Mouse (Mus musculus) MEL-GATA-1-ER (cell line): ENCODE data around the gene Gpd2.

ENCODE experiments used
- DNase-seq: peaks from one replicate; pipeline ENCODE4 v3.0.0-alpha.2; 2012; ENCODE audit warnings: low read depth; ENCODE audit errors: extremely low read depth

Gpd2 gene

DNA sequence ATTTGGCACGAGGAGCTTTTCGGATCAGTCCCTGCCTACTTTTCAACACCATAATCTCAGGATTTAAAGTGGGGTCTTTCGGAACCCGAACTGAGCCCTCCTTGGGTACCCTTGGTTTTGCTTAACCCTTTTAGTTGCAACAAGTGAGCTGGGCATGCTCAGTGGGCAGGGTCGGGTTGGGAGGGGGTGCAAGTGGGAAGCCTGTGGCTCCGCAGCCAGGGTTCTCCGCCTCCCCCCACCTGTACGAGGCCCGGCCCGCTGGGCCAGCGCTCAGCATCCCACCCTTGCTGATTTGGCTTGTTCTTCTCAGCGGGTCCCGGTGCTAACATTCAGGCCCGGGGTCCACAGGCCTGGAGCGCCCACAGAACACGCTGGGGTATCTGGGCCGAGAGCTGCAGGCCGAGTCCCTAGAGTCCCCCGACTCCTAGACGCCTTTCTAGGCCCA is at the start of gene Gpd2:
Gene Gpd2 (plus strand): TSS at position 161 of the 445 bp plus-strand sequence.
- no peak for DNase-seq

GRCm38 (mm10) chr2:57188237-57188636 is 49.2 kb upstream of the Gpd2 start:
- DNase-seq: no peak

- DNase-seq: no peak
Measured at GRCm38 (mm10) chr2:57190884-57191283, 46.6 kb upstream of the Gpd2 start.

DNA sequence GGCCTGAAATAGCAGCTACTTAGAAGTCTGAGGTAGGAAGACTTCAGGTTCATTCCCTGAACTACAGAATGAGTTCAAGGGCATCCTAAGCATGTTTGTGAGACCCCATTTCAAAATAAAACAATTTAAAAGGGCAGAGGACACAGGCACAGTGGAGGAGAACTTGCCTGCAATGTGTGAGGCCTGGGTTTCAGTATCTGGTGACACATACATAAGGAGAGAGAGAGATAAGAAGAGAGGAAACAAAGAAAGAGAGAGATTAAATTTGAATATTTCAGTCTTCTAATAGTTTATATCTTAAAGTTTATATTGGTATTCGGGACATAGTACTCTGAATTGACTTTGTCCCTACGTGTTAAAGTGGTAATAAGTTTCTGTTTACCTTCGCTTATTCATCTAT is 38.4 kb upstream of the Gpd2 start:
- DNase-seq: no peak

DNA sequence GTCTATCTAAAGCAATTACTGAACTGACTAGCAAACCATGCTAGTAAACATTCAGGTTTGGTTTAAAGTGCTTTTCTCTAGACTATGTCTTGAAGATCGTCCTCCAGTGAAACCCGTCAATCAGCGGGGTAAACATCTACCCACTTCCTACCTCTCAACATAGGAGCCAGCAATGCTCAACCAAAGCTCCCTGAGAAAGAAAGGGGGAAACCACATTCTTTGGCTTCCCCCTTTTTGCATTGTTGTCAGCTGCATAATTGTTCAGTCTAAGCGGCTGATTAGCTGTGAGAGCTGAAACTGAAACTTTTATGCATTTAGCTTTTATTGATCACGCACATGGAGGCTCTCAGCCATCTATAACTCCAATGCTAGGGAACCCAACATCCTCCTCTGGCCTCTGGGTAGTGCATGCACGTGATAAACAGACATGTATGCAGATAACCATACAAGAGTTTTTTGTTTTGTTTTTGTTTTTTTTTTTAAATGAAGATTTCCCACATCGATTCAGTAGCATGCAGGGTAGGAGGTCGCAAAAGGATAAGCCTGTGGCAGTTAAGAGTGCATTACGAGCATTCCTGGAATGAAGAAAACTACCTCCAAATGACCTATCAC is 28.9 kb upstream of the Gpd2 start:
- DNase-seq: no peak

DNA sequence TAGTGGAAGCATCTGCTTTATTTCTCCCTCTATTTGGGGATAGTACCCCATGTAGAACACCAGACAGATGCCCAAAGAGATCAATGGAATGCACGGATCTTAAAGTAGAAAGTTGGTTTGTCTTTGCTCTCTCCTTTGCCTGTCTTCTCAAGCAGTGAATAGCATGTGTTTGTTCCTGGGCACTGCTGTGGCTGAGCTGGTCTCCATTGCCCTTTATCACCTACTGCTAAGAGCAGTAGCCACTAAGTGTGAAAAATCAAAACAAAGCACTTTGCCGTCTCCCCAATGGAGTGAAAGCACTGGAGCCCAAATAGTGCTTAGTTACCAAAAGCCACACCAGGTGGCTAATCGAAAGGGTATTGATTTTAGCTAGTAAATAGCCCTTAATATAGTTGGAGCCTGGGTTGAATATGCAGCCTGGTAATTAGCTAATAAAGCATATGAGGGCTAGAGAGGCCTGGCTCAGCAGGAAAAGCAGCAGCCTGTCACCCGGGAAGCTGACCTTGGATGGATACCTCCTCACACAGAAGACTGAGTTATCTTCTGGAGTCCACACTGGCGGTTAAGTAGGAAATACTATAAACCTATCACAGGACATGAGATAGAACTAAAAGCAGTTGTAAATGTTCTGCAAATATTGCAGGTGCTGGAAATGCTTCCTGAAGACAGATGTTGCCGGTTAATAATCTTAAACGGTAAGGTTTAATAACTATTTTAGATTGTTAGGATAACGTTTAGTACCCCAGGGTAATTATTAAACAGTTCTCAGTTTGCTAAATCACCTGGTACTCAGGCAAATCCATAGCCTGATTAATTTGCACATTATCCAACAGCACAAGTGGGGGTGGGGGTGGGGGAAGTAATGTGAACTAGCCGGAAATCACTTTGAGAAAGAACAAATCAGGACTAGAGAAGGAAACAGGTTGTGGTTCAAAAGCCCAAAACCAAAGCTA is 26.1 kb upstream of the Gpd2 start:
- DNase-seq: no peak

DNA sequence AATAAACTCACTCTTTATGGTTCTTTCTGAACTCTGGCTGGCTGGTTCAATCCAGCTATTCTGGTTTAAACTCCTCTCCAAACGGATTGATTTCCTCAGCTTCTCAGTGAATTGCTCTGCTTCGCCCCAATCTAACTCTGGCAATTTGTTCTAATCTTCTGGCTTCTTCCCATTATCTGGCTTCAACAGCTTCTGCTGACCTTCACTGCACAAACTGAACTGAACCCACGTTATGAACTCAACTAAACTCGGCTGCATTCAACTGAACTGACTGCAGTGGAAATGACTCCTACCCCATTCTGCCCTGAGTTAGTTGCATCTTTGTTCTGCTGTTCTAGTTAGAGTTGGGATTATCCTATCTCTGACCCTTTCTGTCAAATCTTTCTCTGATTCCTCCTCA is 24.1 kb upstream of the Gpd2 start:
- DNase-seq: no peak

- peak; percentile 79 for DNase-seq
Measured at GRCm38 (mm10) chr2:57223288-57224026, 14.0 kb upstream of the Gpd2 start.

- DNase-seq: no peak
Measured at GRCm38 (mm10) chr2:57225236-57225635, 12.2 kb upstream of the Gpd2 start.

DNA sequence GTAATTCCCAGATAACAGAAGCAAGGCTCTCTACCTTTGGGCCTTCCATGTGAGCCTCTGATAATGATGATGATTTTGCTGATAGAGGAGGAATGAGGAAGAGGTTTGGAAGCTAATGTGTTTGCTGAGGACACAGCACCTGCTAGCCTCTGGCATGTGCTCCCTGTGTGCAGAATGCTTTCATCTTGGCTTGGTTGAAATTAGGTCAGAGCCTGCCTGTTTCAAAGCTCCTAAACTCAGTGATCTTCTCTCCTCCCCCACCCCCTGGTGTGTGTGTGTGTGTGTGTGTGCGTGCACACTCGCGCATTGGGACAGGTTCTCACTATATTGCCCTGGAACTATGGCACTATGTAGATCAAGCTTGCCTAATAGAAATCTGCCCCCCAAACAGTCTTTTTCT is 10.0 kb upstream of the Gpd2 start:
- DNase-seq: no peak

DNA sequence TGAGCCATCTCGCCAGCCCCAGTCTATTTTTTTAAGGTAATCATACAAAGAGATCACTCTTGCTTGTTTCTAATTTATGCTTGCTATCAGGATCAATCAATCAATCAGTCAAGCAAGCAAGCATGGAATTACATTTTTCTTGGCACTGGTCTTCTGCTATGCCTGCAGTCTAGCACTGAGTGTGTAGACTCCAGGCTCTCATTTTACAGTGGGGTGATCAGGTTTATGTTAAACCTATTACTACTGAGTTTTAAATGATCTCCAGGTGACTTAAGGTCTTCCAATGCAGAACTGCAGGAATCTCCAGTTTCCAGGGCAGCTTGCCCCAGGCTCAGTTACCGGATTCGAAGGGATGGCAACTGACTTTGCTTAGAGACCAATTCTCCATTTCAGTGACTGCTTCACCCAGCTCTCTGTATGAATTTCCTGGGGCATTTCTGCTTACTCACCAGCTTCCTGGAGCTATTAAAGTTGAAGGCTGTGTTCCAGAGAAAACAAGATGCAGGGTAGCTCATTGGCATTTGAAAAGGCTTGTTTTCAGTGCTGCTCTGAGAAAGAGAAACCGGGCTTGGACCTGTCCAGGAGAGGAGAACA is 7.7 kb upstream of the Gpd2 start:
- no peak for DNase-seq

DNA sequence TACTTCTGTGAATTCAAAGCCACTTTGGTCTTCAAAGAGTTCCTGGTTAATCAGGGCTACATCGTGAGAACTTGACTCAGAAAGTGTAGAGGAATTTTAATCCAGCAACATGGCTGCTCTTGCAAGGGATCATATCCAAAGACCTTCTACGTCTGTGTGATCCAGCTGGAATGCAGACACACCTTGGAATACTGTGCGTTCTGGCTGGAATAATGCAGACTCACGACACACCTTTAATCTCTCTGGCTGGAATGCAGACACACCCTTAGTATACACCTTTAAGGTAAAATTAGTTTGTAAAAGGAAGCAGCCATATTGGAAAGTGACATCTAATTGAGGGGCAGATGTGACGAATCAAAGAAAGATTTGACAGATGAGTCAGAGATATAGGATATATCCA is 6.0 kb upstream of the Gpd2 start:
- no peak for DNase-seq

DNA sequence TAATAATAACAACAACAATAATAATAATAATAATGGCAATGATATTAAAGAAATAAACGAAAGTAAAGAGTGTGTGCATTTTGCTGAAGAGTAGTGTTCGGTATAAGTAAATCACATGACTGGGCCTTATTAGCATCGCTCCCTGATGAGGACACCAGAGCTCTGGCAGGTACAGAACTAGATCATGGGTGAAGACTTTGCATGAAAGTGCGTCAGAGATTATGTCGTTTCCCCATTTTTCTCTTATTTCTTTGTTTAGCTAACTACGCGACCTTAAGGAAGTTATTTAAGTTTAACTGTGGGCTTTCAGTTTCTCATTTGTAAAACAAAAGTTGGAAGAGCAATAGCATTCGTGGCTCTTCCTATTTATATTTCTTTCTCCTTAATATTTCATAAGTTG is 5.1 kb upstream of the Gpd2 start:
- no peak for DNase-seq

DNA sequence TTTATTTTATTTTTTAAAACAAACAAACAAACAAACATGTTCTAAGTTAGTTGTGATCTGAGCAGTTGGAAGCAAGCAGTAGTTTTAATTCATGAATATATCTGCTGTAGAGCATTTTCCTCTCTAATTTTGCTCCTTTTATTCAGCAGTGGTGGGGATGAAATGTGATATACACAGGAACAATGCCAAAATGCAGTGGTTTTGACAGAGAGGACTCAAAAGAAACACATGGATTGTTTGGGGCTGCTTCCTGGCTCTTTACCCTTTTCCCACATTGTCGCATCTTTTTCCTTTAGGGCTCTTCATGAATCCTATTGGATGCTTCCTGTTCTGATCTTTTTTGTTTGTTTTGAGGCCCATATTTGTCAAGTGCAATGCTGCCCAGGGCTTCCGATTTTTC is 1.2 kb upstream of the Gpd2 start:
- no peak for DNase-seq

DNA sequence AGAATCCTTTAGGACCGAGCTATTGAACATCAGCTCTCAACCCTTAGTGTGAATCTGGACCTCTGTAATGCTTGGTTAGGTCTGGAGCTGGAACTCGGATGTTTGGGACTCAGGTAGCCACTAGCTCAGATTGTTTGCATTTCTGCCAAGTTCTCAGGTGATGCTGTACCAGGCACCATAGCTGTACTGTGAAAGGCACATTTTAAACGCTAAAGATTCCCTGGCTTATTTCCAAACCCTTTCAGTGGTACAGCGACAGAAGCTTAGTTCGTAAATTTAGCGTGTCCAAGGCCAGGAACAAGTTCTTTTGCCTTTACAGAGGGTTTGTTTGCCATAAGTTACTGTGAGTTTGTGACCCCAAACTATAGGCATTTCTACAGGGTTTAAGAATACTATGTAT is 409 bp upstream of the Gpd2 start:
- no peak for DNase-seq

DNA sequence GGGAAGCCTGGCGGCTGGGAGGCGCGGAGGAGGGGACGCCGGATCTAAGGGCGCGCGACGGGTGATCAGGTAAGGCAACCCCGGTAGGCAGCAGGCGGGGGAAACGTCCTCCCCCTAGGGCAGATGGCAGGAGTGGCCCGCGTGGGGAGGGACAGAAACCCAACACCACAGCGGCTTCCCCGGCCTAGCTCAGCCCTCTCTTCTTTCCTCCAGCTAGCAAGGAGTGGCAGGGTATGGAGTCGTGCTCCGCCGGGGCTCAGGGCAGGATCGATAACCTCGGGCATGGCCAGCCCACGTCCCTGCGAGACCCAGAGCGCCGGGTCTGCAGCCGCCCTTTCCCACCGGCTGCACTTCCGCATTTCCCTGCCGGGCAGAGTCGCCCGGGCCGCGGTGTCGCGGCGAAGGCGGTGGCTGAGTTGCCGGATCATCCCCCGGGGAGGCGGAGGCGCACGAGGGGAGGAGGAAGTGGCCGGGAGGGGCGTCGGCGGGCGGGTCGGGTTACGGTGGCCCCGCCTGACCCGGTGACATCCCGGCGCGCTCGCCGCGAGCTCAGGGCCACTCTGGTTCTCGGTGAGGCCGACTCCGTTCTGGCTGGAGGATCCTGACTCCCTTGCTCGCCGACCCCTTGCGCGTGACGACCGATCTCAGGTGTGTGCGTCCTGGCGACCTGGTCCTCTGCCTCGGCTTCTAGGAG is 632 bp downstream of the Gpd2 start:
- DNase-seq: peak; percentile 61

DNA sequence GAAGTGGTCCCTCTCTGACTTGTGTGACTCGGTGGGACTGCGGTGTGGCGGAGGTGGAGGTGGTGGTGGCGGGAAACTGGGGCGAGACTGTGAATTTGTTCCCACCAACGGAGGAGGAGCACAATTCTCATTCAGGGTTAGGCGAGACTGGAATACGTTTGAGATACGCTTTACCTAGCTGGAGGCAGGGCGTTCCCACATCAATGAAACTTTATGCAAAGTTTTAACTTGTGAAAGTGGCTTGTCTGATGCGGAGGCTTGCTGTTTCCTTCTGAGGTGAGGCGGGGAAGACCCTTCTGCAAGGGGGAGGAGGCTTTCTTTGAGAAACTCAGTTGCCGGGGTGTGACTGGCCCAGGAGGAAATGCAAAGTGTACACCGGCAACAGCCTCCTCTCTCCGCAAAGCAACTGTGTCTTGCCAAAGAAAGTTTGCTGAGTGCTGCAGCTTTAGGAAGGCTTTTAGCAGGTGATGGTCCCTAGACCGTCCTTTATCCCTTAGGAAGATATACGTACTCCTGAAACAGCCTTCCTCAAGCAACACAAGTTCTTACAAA is 1.3 kb downstream of the Gpd2 start:
- DNase-seq: peak; percentile 60

- no peak for DNase-seq
Measured at GRCm38 (mm10) chr2:57239356-57239755, 1.9 kb downstream of the Gpd2 start.

DNA sequence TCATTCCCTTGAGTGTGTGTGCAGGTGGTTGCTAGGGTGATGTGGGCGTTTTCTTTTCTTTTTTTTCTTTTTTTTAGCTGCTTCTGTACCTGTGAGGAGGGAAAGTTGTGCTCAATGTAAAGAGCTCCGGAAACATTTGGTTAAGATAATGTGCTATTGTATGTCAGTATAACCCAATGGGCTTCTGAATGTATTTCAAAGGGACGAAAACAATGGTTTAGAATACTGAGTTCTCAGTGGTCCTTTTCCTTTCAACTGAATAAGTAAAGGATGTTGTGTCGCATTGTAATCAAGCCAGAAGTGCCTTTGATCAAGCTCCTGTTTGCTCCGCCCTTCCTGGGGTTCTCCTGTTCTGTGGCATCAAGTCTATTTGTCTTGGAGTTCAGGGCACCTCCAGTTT is 6.6 kb downstream of the Gpd2 start:
- DNase-seq: no peak

GRCm38 (mm10) chr2:57245721-57246328 is 8.4 kb downstream of the Gpd2 start:
- no peak for DNase-seq
